Mouse (Mus musculus): ENCODE measurements around the gene Olfr605. TPM values are rescaled to one million over a fixed set of nuclear protein-coding genes. Genes with fewer than 3 reads are reported as not detected.
"Not testable (repeated sequence)": the region's sequence is repeated elsewhere in the genome, so short reads cannot be mapped to it uniquely, and the experiment has no call there.

Olfr605 gene
- not detected in 2 replicates for polyA plus RNA-seq (2016; fragmentation: Nextera tagmentation; extraction: Ambion mirVana)

- H3K27ac ChIP-seq = no peak within 1 kb of the TSS
- H3K27me3 ChIP-seq (ENCODE audit: insufficient read depth, poor library complexity, severe bottlenecking) = no peaks in the 10 kb centered on the region
- no peak for DNase-seq (ENCODE audit: low spot score)
- no peak within 1 kb of the TSS for H3K4me3 ChIP-seq
- WGBS = 93% methylated on average over 1 of the region's 1 CpGs
- no peaks in the 10 kb centered on the region for H3K4me1 ChIP-seq (replicated peaks)
- no peaks in the 10 kb centered on the region for H3K9me3 ChIP-seq
- H3K36me3 ChIP-seq = no peaks in the 10 kb centered on the region
Measured at GRCm38 (mm10) chr7:103445339-103445738, at the start of gene Olfr605. TSS of gene Olfr605 (minus strand) at chr7:103445439.

GRCm38 (mm10) chr7:103477106-103477505 is 31.9 kb upstream of the Olfr605 start:
- 91% methylated on average over 9 of the region's 9 CpGs for WGBS
- not testable (repeated sequence) for DNase-seq (ENCODE audit: low spot score)

GRCm38 (mm10) chr7:103469577-103469976 is 24.3 kb upstream of the Olfr605 start, which contains the start of gene Olfr608:
TSS of gene Olfr608 (plus strand) at chr7:103469877.
- H3K36me3 ChIP-seq = no peaks in the 10 kb centered on the region
- H3K27ac ChIP-seq = no peak within 1 kb of the TSS
- no peak for DNase-seq (ENCODE audit: low spot score)
- H3K27me3 ChIP-seq (ENCODE audit: insufficient read depth, poor library complexity, severe bottlenecking) = no peaks in the 10 kb centered on the region
- no peak within 1 kb of the TSS for H3K4me3 ChIP-seq
- no peaks in the 10 kb centered on the region for H3K9me3 ChIP-seq
- H3K4me1 ChIP-seq (replicated peaks) = no peaks in the 10 kb centered on the region

More at GRCm38 (mm10) chr7:103477106-103477505, 31.9 kb upstream of the Olfr605 start:
- H3K36me3 ChIP-seq; H3K9me3 ChIP-seq; H3K4me3 ChIP-seq; H3K27me3 ChIP-seq (ENCODE audit: insufficient read depth, poor library complexity, severe bottlenecking); H3K27ac ChIP-seq; H3K4me1 ChIP-seq (replicated peaks): not testable (repeated sequence)

GRCm38 (mm10) chr7:103460590-103460989 is 15.4 kb upstream of the Olfr605 start:
- no peak overlapping the region for H3K27ac ChIP-seq
- 94% methylated on average over 5 of the region's 5 CpGs for WGBS
- no peaks in the 10 kb centered on the region for H3K4me1 ChIP-seq (replicated peaks)
- no peak for DNase-seq (ENCODE audit: low spot score)
- H3K4me3 ChIP-seq = no peak overlapping the region
- H3K9me3 ChIP-seq = no peaks in the 10 kb centered on the region
- H3K27me3 ChIP-seq (ENCODE audit: insufficient read depth, poor library complexity, severe bottlenecking) = no peaks in the 10 kb centered on the region
- no peaks in the 10 kb centered on the region for H3K36me3 ChIP-seq

GRCm38 (mm10) chr7:103448746-103449145 is 3.5 kb upstream of the Olfr605 start, which contains the start of gene Olfr606:
TSS of gene Olfr606 (plus strand) at chr7:103449046.
- H3K9me3 ChIP-seq = no peaks in the 10 kb centered on the region
- H3K4me3 ChIP-seq = no peak within 1 kb of the TSS
- H3K4me1 ChIP-seq (replicated peaks) = no peaks in the 10 kb centered on the region
- H3K27ac ChIP-seq = no peak within 1 kb of the TSS
- DNase-seq (ENCODE audit: low spot score) = no peak
- 92% methylated on average over 2 of the region's 2 CpGs for WGBS
- H3K27me3 ChIP-seq (ENCODE audit: insufficient read depth, poor library complexity, severe bottlenecking) = no peaks in the 10 kb centered on the region
- no peaks in the 10 kb centered on the region for H3K36me3 ChIP-seq

- not testable (repeated sequence) for DNase-seq (ENCODE audit: low spot score); H3K9me3 ChIP-seq; H3K27me3 ChIP-seq (ENCODE audit: insufficient read depth, poor library complexity, severe bottlenecking); H3K4me1 ChIP-seq (replicated peaks); H3K36me3 ChIP-seq; H3K4me3 ChIP-seq; H3K27ac ChIP-seq
- 78% methylated on average over 1 of the region's 1 CpGs for WGBS
Measured at GRCm38 (mm10) chr7:103414772-103415171, 30.5 kb downstream of the Olfr605 start, which contains the start of gene Usp17lc. TSS of gene Usp17lc (plus strand) at chr7:103415072.

GRCm38 (mm10) chr7:103406521-103407055 is 38.7 kb downstream of the Olfr605 start:
- WGBS = 83% methylated on average over 3 of the region's 3 CpGs
- not testable (repeated sequence) for H3K36me3 ChIP-seq; H3K27ac ChIP-seq; H3K27me3 ChIP-seq (ENCODE audit: insufficient read depth, poor library complexity, severe bottlenecking); H3K4me3 ChIP-seq; H3K9me3 ChIP-seq; H3K4me1 ChIP-seq (replicated peaks); DNase-seq (ENCODE audit: low spot score)

- WGBS = 9% methylated on average over 1 of the region's 1 CpGs
- H3K36me3 ChIP-seq = no peaks in the 10 kb centered on the region
- no peaks in the 10 kb centered on the region for H3K9me3 ChIP-seq
- H3K27me3 ChIP-seq (ENCODE audit: insufficient read depth, poor library complexity, severe bottlenecking) = no peaks in the 10 kb centered on the region
- H3K27ac ChIP-seq = no peak overlapping the region
- H3K4me1 ChIP-seq (replicated peaks) = no peaks in the 10 kb centered on the region
- H3K4me3 ChIP-seq = no peak overlapping the region
- DNase-seq (ENCODE audit: low spot score) = no peak
Measured at GRCm38 (mm10) chr7:103398981-103399380, 46.3 kb downstream of the Olfr605 start.

- Histone ChIP-seq H3K27me3 (ENCODE audit: insufficient read depth, poor library complexity, severe bottlenecking) (no peaks in the 10 kb centered on the region), H3K27ac (no peak overlapping the region), H3K4me3 (no peak overlapping the region), H3K36me3 (no peaks in the 10 kb centered on the region), H3K9me3 (no peaks in the 10 kb centered on the region), H3K4me1 (replicated peaks) (no peaks in the 10 kb centered on the region)
- DNase-seq (ENCODE audit: low spot score) = no peak
Measured at GRCm38 (mm10) chr7:103397758-103398157, 47.5 kb downstream of the Olfr605 start.

Other genes with a start within 250 kb of the Olfr605 start
- not detected in 2 replicates for gene Olfr593, start 233.6 kb downstream of the Olfr605 start, polyA plus RNA-seq (2016; fragmentation: Nextera tagmentation; extraction: Ambion mirVana)
- not detected in 2 replicates for gene Olfr594, start 228.4 kb downstream of the Olfr605 start, polyA plus RNA-seq (2016; fragmentation: Nextera tagmentation; extraction: Ambion mirVana)
- not detected in 2 replicates for gene Usp17ld, start 192.9 kb downstream of the Olfr605 start, polyA plus RNA-seq (2016; fragmentation: Nextera tagmentation; extraction: Ambion mirVana)
- gene Olfr596, start 139.8 kb downstream of the Olfr605 start, polyA plus RNA-seq (2016; fragmentation: Nextera tagmentation; extraction: Ambion mirVana) = not detected in 2 replicates
- not detected in 2 replicates for gene Olfr597, start 129.1 kb downstream of the Olfr605 start, polyA plus RNA-seq (2016; fragmentation: Nextera tagmentation; extraction: Ambion mirVana)
- not detected in 2 replicates for gene Olfr598, start 121.9 kb downstream of the Olfr605 start, polyA plus RNA-seq (2016; fragmentation: Nextera tagmentation; extraction: Ambion mirVana)
- not detected in 2 replicates for gene Olfr599, start 109.5 kb downstream of the Olfr605 start, polyA plus RNA-seq (2016; fragmentation: Nextera tagmentation; extraction: Ambion mirVana)
- not detected in 2 replicates for gene Olfr600, start 95.8 kb downstream of the Olfr605 start, polyA plus RNA-seq (2016; fragmentation: Nextera tagmentation; extraction: Ambion mirVana)
- not detected in 2 replicates for gene Olfr601, start 82.8 kb downstream of the Olfr605 start, polyA plus RNA-seq (2016; fragmentation: Nextera tagmentation; extraction: Ambion mirVana)
- gene Olfr603, start 59.3 kb downstream of the Olfr605 start, polyA plus RNA-seq (2016; fragmentation: Nextera tagmentation; extraction: Ambion mirVana) = not detected in 2 replicates
- not detected in 2 replicates for gene Usp17lc, start 30.4 kb downstream of the Olfr605 start, polyA plus RNA-seq (2016; fragmentation: Nextera tagmentation; extraction: Ambion mirVana)
- gene Olfr606, start 3.6 kb upstream of the Olfr605 start, polyA plus RNA-seq (2016; fragmentation: Nextera tagmentation; extraction: Ambion mirVana) = not detected in 2 replicates
- not detected in 2 replicates for gene Olfr607, start 18.7 kb upstream of the Olfr605 start, polyA plus RNA-seq (2016; fragmentation: Nextera tagmentation; extraction: Ambion mirVana)
- gene Olfr608, start 24.4 kb upstream of the Olfr605 start, polyA plus RNA-seq (2016; fragmentation: Nextera tagmentation; extraction: Ambion mirVana) = not detected in 2 replicates
- gene Olfr609, start 52.6 kb upstream of the Olfr605 start, polyA plus RNA-seq (2016; fragmentation: Nextera tagmentation; extraction: Ambion mirVana) = not detected in 2 replicates
- not detected in 2 replicates for gene Olfr610, start 66.7 kb upstream of the Olfr605 start, polyA plus RNA-seq (2016; fragmentation: Nextera tagmentation; extraction: Ambion mirVana)
- gene Olfr611, start 75.4 kb upstream of the Olfr605 start, polyA plus RNA-seq (2016; fragmentation: Nextera tagmentation; extraction: Ambion mirVana) = not detected in 2 replicates
- gene Olfr612, start 97.3 kb upstream of the Olfr605 start, polyA plus RNA-seq (2016; fragmentation: Nextera tagmentation; extraction: Ambion mirVana) = not detected in 2 replicates
- gene Olfr613, start 102.6 kb upstream of the Olfr605 start, polyA plus RNA-seq (2016; fragmentation: Nextera tagmentation; extraction: Ambion mirVana) = not detected in 2 replicates
- gene Olfr615, start 110.6 kb upstream of the Olfr605 start, polyA plus RNA-seq (2016; fragmentation: Nextera tagmentation; extraction: Ambion mirVana) = not detected in 2 replicates
- gene Olfr616, start 123.7 kb upstream of the Olfr605 start, polyA plus RNA-seq (2016; fragmentation: Nextera tagmentation; extraction: Ambion mirVana) = not detected in 2 replicates
- not detected in 2 replicates for gene Olfr617, start 127.6 kb upstream of the Olfr605 start, polyA plus RNA-seq (2016; fragmentation: Nextera tagmentation; extraction: Ambion mirVana)
- gene Olfr618, start 144.7 kb upstream of the Olfr605 start, polyA plus RNA-seq (2016; fragmentation: Nextera tagmentation; extraction: Ambion mirVana) = not detected in 2 replicates
- not detected in 2 replicates for gene Olfr619, start 155.1 kb upstream of the Olfr605 start, polyA plus RNA-seq (2016; fragmentation: Nextera tagmentation; extraction: Ambion mirVana)
- not detected in 2 replicates for gene Olfr620, start 167.1 kb upstream of the Olfr605 start, polyA plus RNA-seq (2016; fragmentation: Nextera tagmentation; extraction: Ambion mirVana)
- gene Olfr622, start 197.3 kb upstream of the Olfr605 start, polyA plus RNA-seq (2016; fragmentation: Nextera tagmentation; extraction: Ambion mirVana) = not detected in 2 replicates
- not detected in 2 replicates for gene Olfr623, start 218.3 kb upstream of the Olfr605 start, polyA plus RNA-seq (2016; fragmentation: Nextera tagmentation; extraction: Ambion mirVana)
- 0.03 TPM in 1 of 2 replicates, not detected in the other for gene Olfr624, start 225.8 kb upstream of the Olfr605 start, polyA plus RNA-seq (2016; fragmentation: Nextera tagmentation; extraction: Ambion mirVana)
- not detected in 2 replicates for gene Olfr625-ps1, start 237.3 kb upstream of the Olfr605 start, polyA plus RNA-seq (2016; fragmentation: Nextera tagmentation; extraction: Ambion mirVana)

All from hindbrain, embryonic 10.5 days (tissue).